Mouse (Mus musculus) lung, postnatal 4 days (tissue): ENCODE measurements around the gene A230050P20Rik.

Source experiments
- DNase-seq, 2 experiments: peaks; one replicate each; pipeline ENCODE4 v3.0.0; 2021

A230050P20Rik gene

DNA sequence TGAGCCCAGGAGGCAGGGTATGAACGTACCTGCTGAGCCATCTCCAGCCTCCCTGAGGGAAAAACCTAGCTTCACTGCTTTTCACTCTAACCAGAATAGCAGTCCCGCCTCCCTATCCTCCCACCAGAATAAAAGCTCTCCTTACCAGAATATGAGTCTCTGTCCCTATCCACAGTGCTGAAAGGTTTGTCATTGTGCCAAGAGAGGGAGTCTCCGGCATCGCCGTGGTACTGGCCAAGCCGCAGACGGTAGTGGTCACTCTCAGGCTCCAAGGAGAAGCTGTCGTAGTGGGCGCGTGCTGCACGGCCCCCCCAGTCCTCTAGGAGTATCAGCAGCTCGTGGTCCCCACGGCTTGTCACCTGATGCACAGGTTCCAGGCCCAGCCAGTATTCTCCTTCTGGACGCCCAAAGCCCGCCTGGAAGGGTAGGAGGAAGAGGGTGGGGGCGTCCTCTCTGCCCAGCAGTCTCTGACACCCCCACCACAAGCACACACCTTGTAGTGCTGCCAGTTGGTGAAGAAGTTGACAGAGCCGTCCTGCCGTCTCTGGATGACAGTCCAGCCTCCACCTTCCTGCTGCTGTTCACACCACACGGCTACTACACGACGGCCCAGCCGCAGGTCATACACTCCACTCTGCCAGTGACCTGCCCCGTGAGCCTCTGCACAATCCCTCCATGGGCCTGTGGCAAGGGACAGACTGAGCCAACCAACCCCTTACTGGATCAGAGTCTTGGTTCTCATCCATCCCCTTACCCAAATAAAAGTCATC is 6.8 kb downstream of the A230050P20Rik start:
- no peak for DNase-seq

GRCm38 (mm10) chr9:20876318-20877117 is 8.1 kb downstream of the A230050P20Rik start:
- DNase-seq, result no peak

DNA sequence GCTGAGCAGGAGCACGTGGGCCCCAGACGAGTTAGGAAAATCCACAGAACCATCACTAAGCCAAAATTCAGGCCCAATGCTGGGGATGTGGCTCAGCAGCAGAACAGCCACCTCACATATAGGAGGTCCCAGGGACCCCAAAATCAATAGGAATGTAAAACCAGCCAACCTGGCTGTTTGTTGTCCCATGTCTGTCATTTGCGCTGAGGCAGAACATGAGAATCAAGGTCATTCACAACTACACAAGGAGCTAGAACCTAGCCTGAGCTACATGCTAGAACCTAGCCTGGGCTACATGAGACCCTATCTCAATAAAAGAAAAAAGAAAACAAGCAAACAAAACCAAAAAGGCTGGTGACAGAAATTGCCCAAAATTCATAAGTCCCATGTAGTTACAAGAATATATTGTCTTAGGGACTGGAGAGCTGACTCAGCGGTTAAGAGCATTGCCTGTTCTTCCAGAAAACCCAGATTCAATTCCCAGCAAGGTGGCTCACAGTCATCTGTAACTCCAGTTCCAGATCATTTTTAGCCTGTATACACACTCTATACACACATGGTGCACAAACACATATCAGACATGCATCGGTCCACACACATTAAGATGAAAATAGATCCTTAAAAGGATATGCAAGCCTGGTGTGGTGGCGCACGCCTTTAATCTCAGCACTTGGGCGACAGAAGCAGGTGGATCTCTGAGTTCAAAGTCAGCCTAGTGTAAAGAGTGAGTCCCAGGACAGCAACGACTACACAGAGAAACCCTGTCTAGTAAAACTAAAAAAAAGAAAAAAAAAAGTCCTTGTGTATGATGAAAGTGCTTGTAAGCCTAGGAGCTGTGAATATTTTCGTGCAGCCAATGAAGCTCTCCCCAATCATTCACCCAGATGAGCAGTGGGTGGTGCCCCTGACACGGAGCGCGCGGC is 8.9 kb downstream of the A230050P20Rik start:
- no peak for DNase-seq

GRCm38 (mm10) chr9:20878041-20878709 is 9.7 kb downstream of the A230050P20Rik start:
- DNase-seq, result peak; percentile 100

GRCm38 (mm10) chr9:20878710-20879065 is 10.2 kb downstream of the A230050P20Rik start:
- DNase-seq, result no peak

- DNase-seq, result no peak
Measured at GRCm38 (mm10) chr9:20879097-20879792, 10.8 kb downstream of the A230050P20Rik start, which contains the start of gene Angptl6. Angptl6 (minus strand) TSS chr9:20879727.

DNA sequence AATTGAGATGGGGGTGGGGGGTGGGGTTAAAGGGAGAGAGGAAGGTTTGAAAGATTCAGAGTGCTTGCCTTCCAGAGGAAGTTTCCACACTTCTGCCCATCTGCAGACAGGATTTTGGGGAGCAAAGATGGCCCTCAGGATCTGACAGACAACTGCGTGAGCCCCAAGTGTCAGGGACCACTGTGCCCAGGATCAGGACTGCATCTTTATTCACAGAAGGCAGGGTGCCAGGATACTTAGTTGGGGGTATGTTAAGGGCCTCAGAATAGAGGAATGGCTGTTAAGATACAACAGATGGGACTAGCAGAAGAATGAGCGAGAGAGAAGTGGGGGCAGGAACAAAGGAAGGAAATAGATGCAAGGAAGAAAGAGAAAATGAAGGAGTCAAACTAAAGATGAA is 18.1 kb downstream of the A230050P20Rik start:
- no peak for DNase-seq

- DNase-seq, result no peak
Measured at GRCm38 (mm10) chr9:20887191-20887590, 18.7 kb downstream of the A230050P20Rik start.

- DNase-seq, result peak; percentile 95 to 97
Measured at GRCm38 (mm10) chr9:20887704-20888385, 19.4 kb downstream of the A230050P20Rik start, which contains the start of gene Ppan. Ppan (plus strand) TSS chr9:20888175.

GRCm38 (mm10) chr9:20888386-20888765 is 19.9 kb downstream of the A230050P20Rik start:
- DNase-seq, result no peak

DNA sequence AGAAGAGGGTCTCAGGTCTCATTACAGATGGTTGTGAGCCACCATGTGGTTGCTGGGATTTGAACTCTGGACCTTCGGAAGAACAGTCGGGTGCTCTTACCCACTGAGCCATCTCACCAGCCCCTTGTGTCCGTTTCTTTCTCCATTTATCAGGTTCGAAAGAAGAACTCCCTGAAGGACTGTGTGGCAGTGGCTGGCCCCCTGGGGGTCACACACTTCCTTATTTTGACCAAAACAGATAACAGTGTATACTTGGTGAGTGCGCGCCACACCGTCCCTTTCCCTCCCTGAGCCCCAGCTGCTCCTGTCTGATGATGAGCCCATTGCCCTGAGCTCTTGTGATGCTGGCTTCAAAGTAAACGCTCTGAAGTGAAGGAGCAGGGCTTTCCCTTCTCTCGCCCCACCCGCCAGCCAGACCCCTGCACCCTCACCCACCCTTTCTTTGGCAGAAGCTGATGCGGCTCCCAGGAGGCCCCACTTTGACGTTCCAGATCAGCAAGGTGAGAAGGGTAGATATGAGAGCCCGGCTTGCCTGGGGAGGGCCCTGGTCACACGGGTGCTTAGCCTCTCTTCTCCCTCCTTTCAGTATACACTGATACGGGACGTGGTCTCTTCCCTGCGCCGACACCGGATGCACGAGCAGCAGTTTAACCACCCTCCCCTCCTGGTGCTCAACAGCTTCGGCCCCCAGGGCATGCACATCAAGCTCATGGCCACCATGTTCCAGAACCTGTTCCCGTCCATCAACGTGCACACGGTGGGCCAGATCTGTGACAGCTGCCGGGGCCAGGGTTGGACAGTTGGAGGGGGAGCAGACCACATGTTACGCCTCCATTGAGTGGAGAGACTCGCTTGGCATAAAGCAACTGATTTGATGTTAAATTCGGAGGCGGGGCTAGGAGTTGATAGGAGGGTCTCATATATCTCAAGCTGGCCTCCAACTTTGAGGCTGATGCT is 21.0 kb downstream of the A230050P20Rik start:
- DNase-seq, result no peak

- no peak for DNase-seq
Measured at GRCm38 (mm10) chr9:20890411-20890810, 22.0 kb downstream of the A230050P20Rik start.

DNA sequence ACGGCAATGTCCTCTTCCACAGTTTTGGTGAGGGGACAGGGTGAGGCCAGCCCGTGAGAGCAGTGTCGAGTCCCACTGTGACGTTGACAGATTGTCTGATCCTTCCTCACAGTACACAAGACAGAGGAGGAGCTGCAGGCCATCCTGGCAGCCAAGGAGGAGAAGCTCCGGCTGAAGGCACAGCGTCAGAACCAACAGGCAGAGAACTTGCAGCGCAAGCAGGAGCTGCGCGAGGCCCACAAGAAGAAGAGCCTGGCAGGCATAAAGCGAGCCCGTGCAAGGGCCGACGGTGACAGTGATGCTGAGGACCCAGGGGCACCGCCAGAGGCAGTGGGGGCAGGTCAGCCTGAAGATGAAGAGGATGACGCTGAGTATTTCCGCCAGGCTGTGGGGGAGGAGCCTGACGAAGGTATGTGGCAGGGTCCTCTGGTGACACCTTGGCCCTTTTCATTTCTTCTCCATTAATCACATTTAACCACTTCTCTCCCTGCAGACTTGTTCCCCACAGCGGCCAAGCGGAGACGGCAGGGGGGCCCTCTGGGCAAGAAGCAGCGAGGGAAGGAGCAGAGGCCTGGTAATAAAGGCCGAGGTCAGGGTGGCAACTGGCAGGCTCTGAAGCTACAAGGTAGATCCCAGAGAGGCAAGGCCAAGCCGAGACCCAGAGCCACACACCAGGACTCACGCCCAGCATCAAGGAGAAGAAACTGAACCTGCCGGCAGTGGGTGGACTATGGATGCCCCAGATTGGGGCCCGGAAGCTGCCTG is 23.1 kb downstream of the A230050P20Rik start:
- DNase-seq, result no peak

DNA sequence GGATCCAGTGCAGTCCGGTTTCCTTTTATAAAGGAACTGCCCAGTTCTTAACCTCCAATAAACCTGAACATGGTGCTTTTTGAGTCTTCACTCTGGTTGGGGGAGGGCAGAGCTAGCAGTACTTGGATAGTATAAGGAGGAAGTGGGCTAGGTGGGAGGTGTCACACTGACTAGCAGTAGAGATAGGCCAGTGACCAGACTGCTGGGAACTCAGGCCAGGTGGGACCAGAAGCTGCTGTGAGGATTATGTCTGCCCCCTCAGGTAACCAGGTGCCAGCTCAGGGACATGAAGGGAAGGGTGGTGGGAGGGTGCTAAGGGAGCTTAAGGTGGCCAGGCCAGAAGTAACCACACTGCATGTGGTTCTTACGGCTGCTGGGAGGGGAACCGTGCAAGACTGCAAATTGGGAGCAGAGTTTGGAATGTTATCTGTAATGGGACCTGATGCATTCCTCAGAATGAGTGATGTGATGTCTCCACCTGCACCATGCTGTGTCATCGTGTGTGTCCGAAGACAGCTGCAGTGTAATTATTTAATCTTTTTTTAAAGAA is 23.7 kb downstream of the A230050P20Rik start:
- no peak for DNase-seq

- no peak for DNase-seq
Measured at GRCm38 (mm10) chr9:20893069-20893468, 24.6 kb downstream of the A230050P20Rik start.

DNA sequence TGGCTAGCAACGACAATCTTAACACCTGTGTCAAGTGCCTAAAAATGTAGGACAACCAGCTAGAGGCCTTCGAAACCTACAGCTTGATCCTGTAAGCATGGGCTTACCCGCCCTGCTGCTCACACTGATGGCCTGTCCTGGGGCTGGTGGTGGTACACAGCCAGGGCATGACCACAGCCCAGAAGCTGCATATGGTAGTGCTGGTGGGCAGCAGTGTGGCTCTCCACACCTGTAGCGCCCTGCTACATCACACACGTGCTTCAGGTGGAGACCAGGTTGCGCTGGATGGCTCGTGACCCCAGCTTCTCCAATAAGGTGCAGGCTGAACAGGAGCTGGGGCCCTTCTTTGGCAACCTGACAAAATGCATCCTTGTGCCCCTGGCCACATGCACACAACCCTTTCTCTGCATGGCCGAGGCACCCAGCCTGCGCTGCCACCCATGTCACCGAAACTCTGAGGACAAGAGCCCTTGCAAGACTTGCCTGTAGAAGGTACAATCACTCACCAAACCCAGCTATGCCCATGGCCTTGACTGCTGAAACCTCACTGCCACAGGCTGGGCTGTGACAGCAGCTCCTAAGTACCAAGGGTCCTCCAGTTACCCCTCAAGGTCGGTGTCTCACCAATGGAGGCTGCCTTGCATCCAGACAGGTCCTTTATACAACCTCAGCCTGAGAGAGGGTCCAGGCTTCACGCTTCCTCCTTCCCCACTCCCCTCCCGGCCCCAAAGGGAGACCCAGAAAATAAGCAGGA is 25.3 kb downstream of the A230050P20Rik start:
- DNase-seq, result no peak

DNA sequence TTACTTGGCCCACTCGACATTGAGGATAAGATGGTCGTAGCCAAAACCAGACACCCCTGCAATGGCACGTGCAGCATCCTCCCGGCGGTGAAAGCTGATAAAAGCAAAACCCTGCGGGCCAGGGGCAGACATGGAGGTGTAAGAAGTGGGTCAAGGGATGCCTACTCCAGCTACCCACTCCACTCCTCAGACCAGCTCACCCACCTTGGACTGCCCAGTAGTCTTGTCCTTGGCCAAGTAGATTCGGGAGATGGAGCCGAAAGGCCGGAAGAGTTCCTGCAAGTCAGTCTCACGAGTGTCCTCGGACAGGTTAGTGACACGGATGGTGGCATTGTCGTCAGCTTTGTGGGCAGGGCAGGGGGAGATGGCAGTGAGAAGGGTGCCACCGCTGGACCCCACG is 26.2 kb downstream of the A230050P20Rik start:
- no peak for DNase-seq

DNA sequence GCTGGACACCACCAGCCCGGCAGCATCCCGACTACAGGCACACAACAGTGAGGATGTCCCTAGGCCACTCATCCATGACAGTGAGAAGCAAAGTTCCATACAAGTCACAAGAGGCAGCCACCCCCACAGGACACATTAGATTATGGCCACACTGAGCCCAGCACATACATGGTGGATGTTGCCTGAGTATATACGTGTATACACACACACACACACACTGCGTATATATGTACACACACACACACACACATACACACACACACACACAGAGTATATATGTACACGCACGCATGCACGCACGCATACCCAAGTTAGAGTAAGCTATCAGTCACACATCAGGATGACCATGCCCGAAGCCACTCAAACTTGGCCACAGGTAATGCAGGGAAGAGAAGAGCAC is 26.9 kb downstream of the A230050P20Rik start:
- DNase-seq, result no peak
